Mouse (Mus musculus) lung, postnatal 10 days (tissue): ENCODE results near the gene Hs2st1.

ENCODE experiments used
- DNase-seq: peaks from one replicate; pipeline ENCODE4 v3.0.0; 2021

Hs2st1 gene

DNA sequence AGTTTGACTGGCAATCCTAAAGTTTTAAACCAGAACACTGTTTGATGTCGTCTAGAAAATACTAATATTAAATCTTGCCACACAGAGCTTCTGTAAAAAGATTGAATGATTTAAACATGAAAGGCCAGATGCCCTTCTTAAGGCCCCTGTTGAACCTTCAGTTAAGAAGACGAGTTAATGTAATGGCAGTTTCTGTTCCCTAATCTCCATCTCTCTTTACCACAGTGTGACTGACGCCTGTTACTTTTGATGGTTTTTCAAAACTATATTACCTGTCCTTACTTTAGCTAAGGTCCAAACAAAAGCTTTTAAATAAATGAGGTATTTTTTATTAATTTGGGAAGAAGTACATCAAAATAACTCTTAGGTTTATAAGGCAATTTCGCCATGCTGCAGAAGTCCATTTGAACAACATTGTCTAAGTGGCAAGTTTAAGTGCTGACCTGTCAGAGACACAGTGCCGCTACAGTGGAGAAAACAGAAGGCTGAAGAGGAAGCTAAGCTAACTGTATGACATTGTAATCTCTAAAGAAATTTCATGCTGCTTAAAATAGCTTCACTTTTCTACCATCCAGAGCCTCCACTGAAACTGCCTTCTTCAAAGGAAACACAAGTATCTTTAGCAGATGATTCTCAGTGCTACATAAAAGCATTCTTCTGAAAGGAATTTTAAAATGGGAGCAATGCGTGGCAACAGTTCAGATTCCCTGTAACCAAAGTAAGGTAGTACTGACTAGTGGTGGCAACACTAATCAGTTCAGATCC, 15.0 kb upstream of the Hs2st1 start:
- no peak for DNase-seq

DNA sequence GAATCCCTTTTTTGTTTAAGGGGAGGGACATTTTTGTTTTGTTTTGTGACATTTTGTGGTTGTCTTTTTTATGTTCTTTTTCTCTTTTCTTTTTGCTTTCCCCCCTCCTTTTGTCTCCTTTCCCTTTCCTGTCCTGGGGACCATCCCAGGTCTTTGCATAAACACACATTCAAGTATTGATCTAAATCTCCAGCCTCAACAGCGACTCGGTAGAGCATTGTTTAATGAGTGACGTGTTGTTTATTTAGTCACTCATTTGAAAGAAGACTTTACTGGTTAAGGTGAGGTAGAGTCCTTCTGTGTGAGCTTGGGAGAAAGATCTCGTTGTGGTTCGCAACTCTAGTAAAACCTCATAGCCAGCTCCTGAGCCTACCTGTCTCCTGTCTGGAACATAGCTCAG, 13.8 kb upstream of the Hs2st1 start:
- no peak for DNase-seq

DNA sequence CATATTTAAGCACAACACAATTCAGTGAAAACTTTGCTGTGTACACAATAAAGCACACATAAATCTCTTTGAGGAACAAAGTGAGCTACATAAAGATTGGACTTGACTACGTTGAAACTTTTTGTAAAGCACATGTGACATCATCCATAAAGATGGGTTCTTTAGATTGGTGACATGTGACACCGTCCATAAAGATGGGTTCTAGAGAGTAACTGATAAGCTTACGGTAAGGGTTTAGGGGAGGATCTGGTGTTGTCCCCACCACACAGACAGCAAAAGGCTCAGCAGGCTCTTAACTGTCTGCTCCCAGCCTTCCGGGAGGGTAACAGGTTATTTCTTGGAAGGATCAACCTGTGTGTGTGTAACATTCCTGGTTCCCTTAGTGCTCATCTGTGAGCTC, 12.3 kb upstream of the Hs2st1 start:
- DNase-seq = no peak

- no peak for DNase-seq
These were observed 11.9 kb upstream of the Hs2st1 start for GRCm38 (mm10) chr3:144581842-144582241.

GRCm38 (mm10) chr3:144580281-144580680, 10.3 kb upstream of the Hs2st1 start:
- no peak for DNase-seq

DNA sequence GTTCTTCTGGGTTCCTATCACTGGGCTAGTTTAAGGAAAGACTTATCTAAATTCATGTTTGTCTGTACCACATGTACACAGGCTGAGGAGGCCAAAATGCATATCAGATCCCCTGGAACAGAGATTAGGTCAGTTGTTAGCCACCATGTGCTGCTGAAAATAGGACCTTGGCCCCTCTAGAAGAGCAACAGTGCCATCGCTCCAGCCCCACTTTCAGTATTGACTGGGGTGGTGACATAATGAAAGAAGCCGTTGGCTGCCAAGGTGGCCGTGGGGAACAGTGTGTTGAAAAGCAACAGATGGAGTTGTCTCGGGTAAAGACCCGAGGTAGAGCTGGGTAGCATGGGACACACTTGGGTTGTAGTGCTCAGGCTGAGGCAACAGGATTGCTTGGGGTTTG, 9.8 kb upstream of the Hs2st1 start:
- no peak for DNase-seq

GRCm38 (mm10) chr3:144578921-144579320, 8.9 kb upstream of the Hs2st1 start:
- no peak for DNase-seq

DNA sequence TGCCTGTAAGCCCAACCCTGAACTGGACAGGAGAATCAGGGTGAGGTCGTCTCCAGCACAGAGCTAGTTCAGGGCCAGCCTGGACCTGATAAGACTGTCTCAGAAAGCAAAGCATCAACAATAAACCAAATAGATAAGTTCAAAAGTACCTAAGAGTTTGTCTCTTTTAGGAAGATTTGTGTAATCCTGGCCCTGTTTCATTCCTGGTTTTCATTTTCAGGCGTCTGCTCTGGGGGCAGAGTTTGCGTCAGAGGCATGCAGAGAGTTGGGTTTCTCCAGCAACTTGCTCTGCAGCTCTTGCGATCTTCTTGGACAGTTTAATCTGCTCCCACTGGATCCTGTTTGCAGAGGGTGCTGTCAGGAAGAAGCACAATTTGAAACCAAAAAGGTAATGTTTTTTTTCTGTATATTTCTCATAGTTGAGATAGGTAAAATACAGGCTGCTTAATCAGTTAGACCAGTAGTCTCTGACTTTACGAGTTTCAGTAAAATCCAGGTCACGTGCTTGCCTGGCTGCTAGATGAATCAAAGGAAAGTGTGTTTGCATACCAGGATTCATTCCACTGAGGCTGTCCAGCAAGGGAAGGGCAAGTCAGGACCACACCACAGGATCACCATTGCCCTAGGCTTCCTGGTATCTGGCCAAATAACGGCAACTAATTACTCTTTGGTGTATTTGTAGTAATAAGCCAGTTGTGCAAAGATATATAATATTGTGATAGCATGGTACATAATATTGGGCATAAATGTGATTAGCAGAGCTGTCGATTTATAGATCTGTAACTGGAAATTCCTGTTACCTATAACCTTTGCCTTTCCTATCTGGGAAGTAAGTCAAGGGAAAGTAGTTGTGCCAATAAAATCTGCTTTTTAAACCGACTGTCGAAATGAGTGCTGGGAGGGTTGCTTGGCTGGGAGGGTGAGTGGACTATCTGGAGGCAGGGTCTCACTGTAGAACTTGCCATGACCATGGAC, 7.7 kb upstream of the Hs2st1 start:
- DNase-seq = no peak

DNA sequence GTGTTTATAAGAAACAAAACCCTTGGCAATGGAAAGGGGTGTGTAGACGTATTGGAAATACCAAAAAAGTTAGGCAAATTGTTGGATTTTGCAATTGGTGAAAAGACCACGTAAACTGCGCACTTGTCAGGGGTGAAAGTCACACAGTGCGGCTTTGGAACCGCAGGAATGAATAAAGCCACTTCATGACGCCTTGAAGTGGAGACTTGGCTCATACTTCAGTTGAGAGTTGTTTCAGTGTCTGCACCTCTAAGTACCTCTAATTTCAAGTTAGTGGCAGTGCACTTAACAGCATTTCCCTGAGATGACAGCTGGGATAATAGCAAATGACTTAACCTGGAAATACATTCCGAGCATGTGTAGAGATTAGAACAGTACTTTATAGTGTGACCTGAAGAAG, 4.3 kb upstream of the Hs2st1 start:
- peak; percentile 68 for DNase-seq

DNA sequence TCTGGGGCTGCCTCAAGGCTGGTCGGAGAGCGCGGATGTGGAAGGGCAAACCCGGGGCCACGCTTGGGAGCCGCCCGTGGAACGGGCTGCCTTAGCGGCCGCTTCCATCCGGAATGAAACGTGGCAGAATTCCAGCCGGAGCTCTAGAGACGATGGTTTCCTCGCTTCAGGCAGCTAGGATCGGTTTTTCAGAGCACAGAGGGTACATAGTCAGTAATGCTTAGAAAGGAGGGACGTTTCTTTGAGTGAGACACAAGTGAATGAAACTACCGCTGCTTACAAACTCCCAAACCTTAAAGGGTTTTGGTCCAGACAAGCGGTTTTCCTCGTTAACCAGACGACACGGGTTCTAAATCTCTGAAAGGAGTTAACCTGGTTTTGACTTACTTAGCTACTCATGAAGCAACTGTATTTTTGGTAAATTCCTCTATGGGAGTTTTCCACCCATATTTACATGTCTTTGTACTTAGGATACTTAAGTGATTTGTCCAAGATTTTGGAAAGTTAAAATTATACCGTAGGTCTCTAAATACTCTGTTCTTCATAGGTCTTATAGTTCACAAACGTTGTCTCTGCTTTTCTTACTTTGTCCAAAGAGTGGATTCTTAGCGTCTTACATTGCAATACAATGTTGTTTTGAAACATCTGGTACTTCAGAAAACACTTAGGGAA, 971 bp upstream of the Hs2st1 start:
- DNase-seq = no peak

- peak; percentile 50 for DNase-seq
These were observed 495 bp downstream of the Hs2st1 start for GRCm38 (mm10) chr3:144569401-144569971.

DNA sequence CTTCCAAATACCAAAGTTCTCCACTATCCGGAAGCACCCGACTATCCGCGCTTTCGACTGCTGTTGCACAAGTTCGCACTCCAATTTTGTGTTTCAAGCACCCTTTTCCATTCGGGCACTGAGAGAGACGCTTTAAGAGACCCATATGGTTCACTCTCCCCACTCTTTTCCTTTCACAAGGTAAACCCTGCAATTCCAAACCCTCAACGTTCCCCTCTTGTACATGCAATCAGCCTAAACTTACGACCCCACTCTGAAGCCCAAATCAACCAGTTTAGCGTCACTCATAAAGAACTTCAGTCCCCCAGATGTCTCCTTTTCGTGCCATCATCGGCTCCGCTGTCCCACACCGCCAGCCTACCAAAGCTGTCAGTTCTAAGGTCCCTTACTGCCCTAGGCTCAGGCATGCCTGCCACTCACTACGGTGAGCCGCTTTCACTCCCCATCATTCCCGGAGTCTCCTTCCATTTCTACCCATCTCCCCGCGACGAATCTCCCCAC, 1.1 kb downstream of the Hs2st1 start:
- peak; percentile 25 for DNase-seq

DNA sequence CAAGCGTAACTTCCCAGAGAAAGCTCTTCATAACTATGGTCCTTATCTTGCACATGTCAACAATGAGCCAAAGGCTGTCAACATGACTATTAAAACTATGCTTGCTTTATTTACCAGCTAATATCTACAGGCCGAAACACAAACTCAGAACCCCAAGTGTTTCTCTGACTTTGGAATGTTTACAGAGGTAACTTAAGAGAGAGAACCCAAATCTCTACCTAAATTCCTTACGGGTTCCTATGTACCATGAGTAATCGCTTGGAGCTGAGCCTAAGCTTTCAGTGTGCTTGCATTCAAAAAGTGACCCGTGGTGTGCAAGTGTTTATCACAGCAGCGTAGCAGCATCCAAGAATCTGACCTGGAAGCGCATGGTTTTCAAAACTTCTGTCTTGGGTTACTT, 4.8 kb downstream of the Hs2st1 start:
- DNase-seq = no peak

DNA sequence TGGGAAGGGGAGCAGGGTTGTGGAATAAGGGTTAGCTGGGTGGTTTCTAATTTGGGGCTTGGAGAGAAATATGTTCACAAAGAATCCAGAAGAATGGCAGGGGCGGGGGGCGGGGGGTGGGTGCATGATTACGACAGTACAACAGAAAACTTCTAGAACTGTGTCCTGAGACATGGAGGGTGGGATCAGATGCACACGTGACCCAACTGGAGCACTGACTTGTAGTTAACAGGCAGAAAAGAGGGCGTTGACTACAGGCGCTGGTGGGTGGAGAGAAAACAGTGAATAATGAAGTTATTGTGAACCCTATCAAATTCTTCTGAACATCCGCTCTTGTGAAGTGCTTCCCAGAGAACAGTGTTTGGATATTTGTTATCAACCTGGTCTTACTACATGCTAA, 6.1 kb downstream of the Hs2st1 start:
- no peak for DNase-seq

- peak; percentile 32 for DNase-seq
These were observed 8.3 kb downstream of the Hs2st1 start for GRCm38 (mm10) chr3:144561511-144562250.

DNA sequence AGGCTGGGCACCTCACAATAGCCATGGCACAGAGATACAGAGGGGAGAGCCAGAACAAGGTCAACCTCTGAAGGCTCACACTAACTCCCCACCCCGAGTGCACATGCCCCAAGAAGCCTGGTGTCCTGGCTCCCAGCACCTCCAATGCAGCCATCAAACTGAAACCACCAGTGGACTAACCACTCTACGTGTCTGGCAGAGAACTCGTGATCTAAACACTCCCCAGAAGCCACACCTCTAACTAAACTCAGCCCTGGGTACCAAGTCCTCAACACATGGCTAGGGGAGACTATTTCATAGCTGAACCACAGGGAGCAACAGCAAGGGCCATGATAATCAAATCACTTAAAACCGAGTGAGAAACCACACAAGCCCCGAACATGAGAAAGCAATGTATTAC, 11.7 kb downstream of the Hs2st1 start:
- no peak for DNase-seq

- no peak for DNase-seq
These were observed 13.2 kb downstream of the Hs2st1 start for GRCm38 (mm10) chr3:144556625-144557324.

DNA sequence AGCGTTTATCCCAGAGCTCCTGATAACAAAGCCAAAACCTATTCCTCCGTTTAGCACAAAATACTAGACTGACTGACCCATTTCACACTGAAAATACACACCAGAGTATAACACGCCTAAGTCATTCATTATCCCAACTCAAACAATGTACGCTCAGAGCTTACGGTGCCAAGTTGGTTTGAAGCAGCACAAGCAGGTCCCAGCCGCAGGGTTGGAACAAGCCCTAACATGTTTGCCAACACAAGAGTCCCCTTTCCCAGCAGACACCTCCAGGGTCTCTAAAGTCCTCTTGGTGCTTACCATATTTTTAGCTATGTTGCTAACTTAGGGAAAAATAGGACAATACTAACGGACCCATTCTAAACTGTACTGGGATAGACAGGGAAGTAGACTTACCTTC, 14.8 kb downstream of the Hs2st1 start:
- no peak for DNase-seq

- no peak for DNase-seq
These were observed 15.5 kb downstream of the Hs2st1 start for GRCm38 (mm10) chr3:144554503-144554902.

- no peak for DNase-seq
These were observed 16.0 kb downstream of the Hs2st1 start for GRCm38 (mm10) chr3:144553942-144554341.

- DNase-seq = no peak
These were observed 18.6 kb downstream of the Hs2st1 start for GRCm38 (mm10) chr3:144551416-144551815.
